Mouse (Mus musculus) heart, postnatal 0 days (tissue): ENCODE measurements around the gene Lad1. TPM values are rescaled to one million over a fixed set of nuclear protein-coding genes. Genes with fewer than 3 reads are reported as not detected.

Experiments used
- ATAC-seq: fragments of 200-750 bp; cut with Nextera tagmentation; 2 replicates; pipeline ENCODE4 v1.8.0; 2017; ENCODE audit warnings: low read depth, moderate number of reproducible peaks, moderate library complexity; ENCODE audit not compliant: insufficient read depth
- DNase-seq: peaks from one replicate; pipeline ENCODE4 v3.0.0-alpha.2; 2016; ENCODE audit warnings: low spot score
- H3K27ac ChIP-seq: fragments of 300-500 bp; sonication (generic); 2 replicates; pipeline ENCODE4 v1.5.1; 2014; ENCODE audit warnings: low read depth, mild to moderate bottlenecking
- H3K27me3 ChIP-seq: fragments of 300-500 bp; sonication (generic); 2 replicates; pipeline ENCODE4 v1.6.1; 2014; ENCODE audit warnings: low read length, mixed read lengths; ENCODE audit not compliant: control insufficient read depth, insufficient read depth
- H3K36me3 ChIP-seq: fragments of 300-500 bp; sonication (generic); replicated peaks from 2 replicates; pipeline ENCODE4 v1.6.1; 2014; ENCODE audit warnings: low read length, mixed read lengths; ENCODE audit not compliant: control insufficient read depth, insufficient read depth
- H3K4me1 ChIP-seq: fragments of 300-500 bp; sonication (generic); 2 replicates; pipeline ENCODE4 v1.6.1; 2014; ENCODE audit warnings: antibody characterized with exemption; ENCODE audit not compliant: control insufficient read depth, insufficient read depth
- H3K4me2 ChIP-seq: fragments of 300-500 bp; sonication (generic); 2 replicates; pipeline ENCODE4 v1.6.1; 2014; ENCODE audit warnings: low read depth, mild to moderate bottlenecking, low read length, moderate library complexity
- H3K4me3 ChIP-seq: fragments of 300-500 bp; sonication (generic); 2 replicates; pipeline ENCODE4 v1.5.1; 2014; ENCODE audit warnings: low read depth, low read length
- H3K9ac ChIP-seq: fragments of 300-500 bp; sonication (generic); replicated peaks from 2 replicates; pipeline ENCODE4 v1.6.1; 2014; ENCODE audit warnings: low read depth, low read length, mixed read lengths
- H3K9me3 ChIP-seq: fragments of 300-500 bp; sonication (generic); replicated peaks from 2 replicates; pipeline ENCODE4 v1.6.1; 2016; ENCODE audit warnings: low read length; ENCODE audit not compliant: control insufficient read depth
- CTCF ChIP-seq: IDR thresholded peaks from 2 replicates; pipeline ENCODE4 v1.5.1; 2016; ENCODE audit warnings: antibody characterized with exemption, control low read depth, low read depth
- EP300 ChIP-seq: IDR thresholded peaks from 2 replicates; pipeline ENCODE4 v1.6.1; 2016; ENCODE audit warnings: antibody characterized with exemption, low read depth
- WGBS: fragments of 180-500 bp; shearing (Covaris S2); extraction: QIAGEN DNeasy Blood & Tissue Kit; methylation state at CpG from one replicate; pipeline ENCODE4 v1.1.7; 2014; 5-methylcytosine and 5-hydroxymethylcytosine counted together
- polyA plus RNA-seq: library from polyadenylated mRNA; unstranded; fragments of >200 nt; fragmentation: Nextera tagmentation; extraction: Ambion mirVana; gene quantifications from 2 replicates; pipeline ENCODE4 v1.2.1, GENCODE M21; 2015
- total RNA-seq: library from RNA; depleted of rRNA; stranded (reverse); fragments of >200 nt; gene quantifications from 2 replicates; pipeline ENCODE4 v1.2.3, GENCODE M21; 2014; ENCODE audit warnings: low replicate concordance

The Lad1 gene
- total and polyA plus RNA-seq, 2 experiments from 2014 or later = 11.1 to 32.9 TPM

GRCm38 (mm10) chr1:135777046-135777445 lies 41.4 kb upstream of the Lad1 start:
- Histone ChIP-seq H3K27ac (no peak overlapping the region), H3K9me3 (no peaks in the 10 kb centered on the region), H3K36me3 (no peaks in the 10 kb centered on the region), H3K4me2 (no peak overlapping the region), H3K4me1 (peaks cover 20% of the 10 kb centered on the region; the same call in 1 of the 2 replicates), H3K9ac (no peak overlapping the region), H3K4me3 (no peak overlapping the region), H3K27me3 (0 out of 2 replicates have a peak, but pooled peaks cover 8% of the 10 kb centered on the region)
- ATAC-seq (no peak), DNase-seq (no peak)
- TF ChIP-seq EP300 (no peak), CTCF (no peak)
- 97% methylated on average over 1 of the region's 1 CpGs for WGBS

DNA sequence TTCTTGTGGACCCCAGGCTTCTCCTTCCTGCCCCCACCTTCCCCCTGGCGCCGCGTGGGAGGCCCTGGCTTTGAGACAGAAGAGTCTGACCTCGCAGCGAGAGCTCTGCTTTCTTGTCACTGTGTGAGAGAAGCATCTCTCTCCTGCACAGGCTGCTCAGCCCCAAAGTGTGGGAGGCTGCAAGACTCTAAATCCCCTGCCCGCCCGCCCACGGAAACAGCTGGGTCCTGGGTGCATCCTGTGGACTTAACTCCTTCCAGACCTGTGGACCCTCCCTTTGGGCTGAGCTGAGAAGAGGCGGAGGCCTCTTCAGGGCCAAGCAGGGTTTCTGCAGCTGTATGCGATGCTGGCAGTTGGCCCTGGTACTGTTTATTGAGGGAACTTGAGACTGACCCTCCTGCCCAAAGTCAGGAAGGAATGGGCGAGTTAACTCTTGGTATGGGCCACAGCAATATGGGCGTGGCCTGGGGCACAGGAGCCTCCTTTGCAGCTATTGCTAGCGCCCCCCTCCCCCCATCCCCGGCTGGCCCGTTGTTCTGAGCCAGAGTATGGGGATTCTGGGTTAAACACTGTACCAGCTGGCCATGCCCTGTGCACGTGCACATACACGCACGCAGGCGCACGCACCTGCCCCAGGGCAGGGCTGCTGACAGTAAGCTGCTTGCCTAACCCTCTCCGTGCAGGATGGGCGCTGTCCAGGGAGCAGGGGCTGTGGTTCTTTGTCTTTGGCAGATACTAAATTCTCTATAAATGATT lies 39.4 kb upstream of the Lad1 start, which contains the start of gene Tnni1:
TSS of gene Tnni1 (plus strand) at position 655 of the 756 bp plus-strand sequence.
- WGBS = 35% methylated on average over 22 of the region's 22 CpGs
- H3K36me3 ChIP-seq = no peaks in the 10 kb centered on the region
- no peaks in the 10 kb centered on the region for H3K9me3 ChIP-seq
- TF ChIP-seq CTCF = no peak
- TF ChIP-seq EP300 = no peak
- H3K4me1 ChIP-seq = peaks cover 20% of the 10 kb centered on the region; the same call in 1 of the 2 replicates
- DNase-seq (no peak), ATAC-seq (peak; percentile 62)
- H3K9ac ChIP-seq = no peak within 1 kb of the TSS
- no peak within 1 kb of the TSS for H3K4me3 ChIP-seq
- no peak within 1 kb of the TSS for H3K4me2 ChIP-seq
- 0 out of 2 replicates have a peak, but pooled peaks cover 8% of the 10 kb centered on the region for H3K27me3 ChIP-seq
- peak within 1 kb of the TSS; percentile 75 for H3K27ac ChIP-seq

DNA sequence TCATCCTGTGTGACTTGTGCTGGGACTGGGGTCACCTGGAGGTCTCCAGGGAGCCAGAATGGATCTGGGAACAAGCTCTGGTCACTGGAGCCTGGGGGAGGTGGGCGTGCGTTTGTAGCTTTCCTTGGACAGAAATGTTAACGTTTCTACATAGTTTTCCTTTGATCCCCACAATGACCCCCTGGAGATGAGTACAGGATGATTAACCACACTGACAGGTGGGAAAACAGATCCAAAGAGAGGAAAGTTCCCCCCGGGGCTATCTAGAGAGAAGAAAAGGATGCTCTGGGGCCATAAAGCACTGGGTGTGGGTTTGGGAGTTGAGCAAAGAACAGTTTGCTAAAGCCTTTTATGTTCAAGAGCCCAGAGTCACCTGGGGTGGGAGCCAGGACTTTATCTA lies 37.7 kb upstream of the Lad1 start:
- no peak overlapping the region for H3K4me2 ChIP-seq
- TF ChIP-seq CTCF = no peak
- no peak for TF ChIP-seq EP300
- no peaks in the 10 kb centered on the region for H3K9me3 ChIP-seq
- H3K27ac ChIP-seq = no peak overlapping the region
- peaks cover 20% of the 10 kb centered on the region; the same call in 1 of the 2 replicates for H3K4me1 ChIP-seq
- 64% methylated on average over 4 of the region's 4 CpGs for WGBS
- H3K4me3 ChIP-seq = no peak overlapping the region
- DNase-seq (no peak), ATAC-seq (no peak)
- H3K9ac ChIP-seq = no peak overlapping the region
- no peaks in the 10 kb centered on the region for H3K36me3 ChIP-seq
- 0 out of 2 replicates have a peak, but pooled peaks cover 8% of the 10 kb centered on the region for H3K27me3 ChIP-seq

DNA sequence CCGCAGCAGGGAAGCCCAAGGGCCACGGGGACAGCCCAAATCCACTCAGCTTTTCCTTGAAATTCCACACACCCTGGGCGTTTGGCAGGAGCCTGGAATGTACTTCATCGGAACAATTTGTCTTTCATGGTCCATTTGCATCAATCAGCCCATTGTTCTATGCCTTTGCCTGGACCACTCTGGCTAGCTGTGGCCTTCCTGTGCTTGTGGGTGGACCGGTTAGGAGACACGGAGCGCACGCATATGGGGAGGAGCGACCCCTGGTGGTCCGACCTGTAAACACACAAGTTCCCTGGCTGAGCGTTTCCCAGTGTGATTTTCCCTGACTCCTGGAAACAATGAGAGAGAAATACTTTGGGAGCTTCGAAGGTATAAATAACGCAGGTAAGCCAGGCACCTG lies 37.2 kb upstream of the Lad1 start:
- Histone ChIP-seq H3K27me3 (0 out of 2 replicates have a peak, but pooled peaks cover 8% of the 10 kb centered on the region), H3K4me1 (peaks cover 16% of the 10 kb centered on the region; the same call in 1 of the 2 replicates), H3K27ac (no peak overlapping the region), H3K4me3 (no peak overlapping the region), H3K9ac (no peak overlapping the region), H3K4me2 (no peak overlapping the region), H3K9me3 (no peaks in the 10 kb centered on the region), H3K36me3 (no peaks in the 10 kb centered on the region)
- WGBS = 12% methylated on average over 13 of the region's 13 CpGs
- DNase-seq (peak; percentile 80), ATAC-seq (peak; percentile 57)
- TF ChIP-seq CTCF (peak; percentile 94), EP300 (0 out of 2 replicates have a peak, but pooled peaks have one; percentile 46)

DNA sequence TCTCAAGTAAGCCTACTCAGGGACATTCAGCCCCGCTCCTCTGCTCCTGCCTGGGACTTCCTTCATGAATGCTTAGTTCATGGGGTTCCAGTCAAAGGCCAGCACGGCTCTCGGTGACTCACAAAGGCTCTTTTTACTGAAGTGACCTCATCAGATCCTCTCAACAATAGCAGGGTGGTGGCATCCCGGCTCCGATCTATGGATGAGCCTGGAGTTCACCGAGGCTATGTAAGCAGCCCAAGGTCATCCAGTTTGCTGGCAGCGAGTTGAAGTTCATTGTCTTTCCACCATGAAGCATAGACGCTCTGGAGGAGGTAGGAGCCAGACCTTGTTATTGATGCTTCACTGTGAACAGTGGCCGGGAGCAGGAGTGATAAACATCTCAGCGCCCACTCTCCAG lies 35.6 kb upstream of the Lad1 start:
- Histone ChIP-seq H3K4me1 (peaks cover 12% of the 10 kb centered on the region; the same call in 1 of the 2 replicates), H3K36me3 (no peaks in the 10 kb centered on the region), H3K4me3 (no peak overlapping the region), H3K27me3 (0 out of 2 replicates have a peak, but pooled peaks cover 8% of the 10 kb centered on the region), H3K9ac (no peak overlapping the region), H3K27ac (peak overlapping the region; percentile 72), H3K4me2 (no peak overlapping the region), H3K9me3 (no peaks in the 10 kb centered on the region)
- no peak for DNase-seq
- TF ChIP-seq EP300 (no peak), CTCF (no peak)
- ATAC-seq = peak; percentile 37
- 45% methylated on average over 10 of the region's 10 CpGs for WGBS
